Mouse (Mus musculus) limb, embryonic 11.5 days (tissue): ENCODE measurements around the gene Cep97. TPM values are rescaled to one million over a fixed set of nuclear protein-coding genes. Genes with fewer than 3 reads are reported as not detected.

Source experiments
- polyA plus RNA-seq: library from polyadenylated mRNA; unstranded; fragments of >200 nt; fragmentation: Nextera tagmentation; extraction: Ambion mirVana; gene quantifications from 2 replicates; pipeline ENCODE4 v1.2.1, GENCODE M21; 2014

Gene Cep97
- polyA plus RNA-seq, 1 experiment from 2014 or later = 16.0 TPM

Other genes with a start within 250 kb of the Cep97 start
- gene Nfkbiz, start 96.0 kb downstream of the Cep97 start, polyA plus RNA-seq = 4.1 and 4.4 TPM in 2 replicates
- 0.94 and 1.0 TPM in 2 replicates for gene Nxpe3, start 39.6 kb downstream of the Cep97 start, polyA plus RNA-seq
- gene Rpl24, start 31.4 kb upstream of the Cep97 start, polyA plus RNA-seq = 861 and 889 TPM in 2 replicates
- 18.0 and 19.6 TPM in 2 replicates for gene Zbtb11, start 39.0 kb upstream of the Cep97 start, polyA plus RNA-seq
- 308 and 314 TPM in 2 replicates for gene Pcnp, start 94.9 kb upstream of the Cep97 start, polyA plus RNA-seq
- 35.3 and 35.7 TPM in 2 replicates for gene Trmt10c, start 103.0 kb upstream of the Cep97 start, polyA plus RNA-seq
- gene Senp7, start 113.5 kb upstream of the Cep97 start, polyA plus RNA-seq = 31.1 and 33.1 TPM in 2 replicates